Mouse (Mus musculus): ENCODE measurements around the gene Pex7. TPM values are rescaled to one million over a fixed set of nuclear protein-coding genes. Genes with fewer than 3 reads are reported as not detected.
"Not testable (repeated sequence)": the region's sequence is repeated elsewhere in the genome, so short reads cannot be mapped to it uniquely, and the experiment has no call there.

Gene Pex7
- polyA plus RNA-seq, 1 experiment from 2014 or later, result 33.1 TPM

DNA sequence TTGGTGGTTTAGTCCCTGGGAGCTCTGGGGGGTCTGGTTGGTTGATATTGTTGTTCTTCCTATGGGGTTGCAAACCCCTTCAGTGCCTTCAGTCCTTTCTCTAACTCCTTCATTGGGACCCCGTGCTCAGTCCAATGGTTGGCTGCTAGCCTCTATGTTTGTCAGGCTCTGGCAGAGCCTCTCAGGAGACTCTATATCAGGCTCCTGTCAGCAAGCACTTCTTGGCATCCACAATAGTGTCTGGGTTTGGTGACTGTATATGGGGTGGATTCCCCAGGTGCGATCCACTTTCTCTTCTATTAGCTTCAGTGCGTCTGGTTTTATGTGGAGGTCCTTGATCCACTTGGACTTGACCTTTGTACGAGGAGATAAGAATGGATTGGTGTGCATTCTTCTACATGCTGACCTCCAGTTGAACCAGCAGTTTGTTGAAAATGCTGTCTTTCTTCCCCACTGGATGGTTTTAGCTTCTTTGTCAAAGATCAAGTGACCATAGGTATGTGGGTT is 19.0 kb upstream of the Pex7 start:
- H3K27me3 ChIP-seq (ENCODE audit: low read depth, poor library complexity, severe bottlenecking), result peaks cover 12% of the 10 kb centered on the region; the same call in 1 of the 2 replicates
- not testable (repeated sequence) for H3K27ac ChIP-seq (replicated peaks); H3K36me3 ChIP-seq; DNase-seq (ENCODE audit: low spot score); H3K4me1 ChIP-seq; H3K4me3 ChIP-seq; H3K9me3 ChIP-seq (replicated peaks)
- 94% methylated on average over 4 of the region's 4 CpGs for WGBS

DNA sequence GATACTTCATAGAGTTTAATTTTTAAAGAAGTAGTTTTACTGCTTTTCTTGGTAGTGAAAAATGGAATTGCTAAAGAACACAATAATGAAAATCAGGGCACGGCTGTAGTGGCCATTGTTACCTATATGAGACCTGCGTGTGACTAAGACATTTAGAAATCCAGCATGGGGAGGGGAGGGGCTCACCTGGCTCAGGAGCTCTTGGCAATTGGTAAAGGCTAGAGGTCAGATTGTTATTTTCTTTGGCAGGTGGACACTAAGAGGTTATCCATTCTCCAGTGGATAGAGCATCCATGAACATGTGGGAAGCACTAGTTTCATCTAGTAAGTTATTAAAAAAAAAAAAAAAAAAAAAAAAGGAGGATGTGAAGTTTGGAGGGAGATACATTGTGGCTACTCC is 16.8 kb upstream of the Pex7 start:
- Histone ChIP-seq H3K36me3 (no peaks in the 10 kb centered on the region), H3K27ac (replicated peaks) (no peak overlapping the region), H3K9me3 (replicated peaks) (no peaks in the 10 kb centered on the region), H3K4me1 (no peaks in the 10 kb centered on the region), H3K27me3 (ENCODE audit: low read depth, poor library complexity, severe bottlenecking) (no peaks in the 10 kb centered on the region), H3K4me3 (no peak overlapping the region)
- WGBS, result 76% methylated on average over 2 of the region's 2 CpGs
- DNase-seq (ENCODE audit: low spot score), result no peak

DNA sequence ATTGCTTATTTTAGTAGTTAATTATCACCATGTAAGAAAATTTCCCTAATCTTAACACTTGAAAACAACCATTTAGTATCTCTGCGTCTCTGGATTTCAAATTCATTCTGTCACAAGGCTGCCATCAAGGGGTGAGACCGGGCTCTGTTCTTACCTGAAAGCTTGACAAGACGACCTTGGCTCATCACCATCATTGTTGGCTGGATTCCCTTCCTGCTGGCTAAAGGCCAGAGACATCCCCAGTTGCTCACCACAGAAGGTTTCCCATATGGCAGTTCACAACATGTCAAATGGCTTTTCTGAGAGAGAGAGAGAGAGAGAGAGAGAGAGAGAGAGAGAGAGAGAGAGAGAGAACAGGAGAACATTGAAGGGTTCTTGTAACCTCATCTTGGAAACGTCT is 14.9 kb upstream of the Pex7 start:
- Histone ChIP-seq H3K4me3 (no peak overlapping the region), H3K9me3 (replicated peaks) (no peaks in the 10 kb centered on the region), H3K4me1 (no peaks in the 10 kb centered on the region), H3K27ac (replicated peaks) (no peak overlapping the region), H3K27me3 (ENCODE audit: low read depth, poor library complexity, severe bottlenecking) (no peaks in the 10 kb centered on the region), H3K36me3 (no peaks in the 10 kb centered on the region)
- DNase-seq (ENCODE audit: low spot score), result no peak
- WGBS, result 65% methylated on average over 4 of the region's 4 CpGs

DNA sequence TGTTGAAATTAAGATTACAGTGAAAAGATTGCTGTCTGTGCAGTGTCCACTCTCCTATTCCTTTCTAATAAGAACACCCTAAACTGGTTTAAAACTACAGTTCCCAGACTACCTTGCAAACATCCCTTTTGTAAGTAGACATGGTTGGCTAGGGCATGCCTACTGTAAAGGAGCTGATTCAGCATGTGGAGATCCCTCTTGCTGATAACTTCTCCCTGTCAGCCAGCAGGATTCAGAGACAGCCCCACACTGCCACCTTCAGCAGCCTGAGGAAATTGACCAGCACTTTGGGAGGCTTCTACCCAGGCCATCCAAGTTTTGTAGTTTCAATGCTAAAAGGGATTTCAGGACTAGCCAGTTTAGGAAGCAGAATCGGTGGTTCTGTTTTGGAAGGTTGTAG is 7.8 kb upstream of the Pex7 start:
- H3K27ac ChIP-seq (replicated peaks), result no peak overlapping the region
- DNase-seq (ENCODE audit: low spot score), result no peak
- WGBS, result 52% methylated on average over 1 of the region's 1 CpGs
- H3K4me1 ChIP-seq, result no peaks in the 10 kb centered on the region
- no peaks in the 10 kb centered on the region for H3K9me3 ChIP-seq (replicated peaks)
- no peaks in the 10 kb centered on the region for H3K36me3 ChIP-seq
- H3K4me3 ChIP-seq, result no peak overlapping the region
- H3K27me3 ChIP-seq (ENCODE audit: low read depth, poor library complexity, severe bottlenecking), result no peaks in the 10 kb centered on the region

DNA sequence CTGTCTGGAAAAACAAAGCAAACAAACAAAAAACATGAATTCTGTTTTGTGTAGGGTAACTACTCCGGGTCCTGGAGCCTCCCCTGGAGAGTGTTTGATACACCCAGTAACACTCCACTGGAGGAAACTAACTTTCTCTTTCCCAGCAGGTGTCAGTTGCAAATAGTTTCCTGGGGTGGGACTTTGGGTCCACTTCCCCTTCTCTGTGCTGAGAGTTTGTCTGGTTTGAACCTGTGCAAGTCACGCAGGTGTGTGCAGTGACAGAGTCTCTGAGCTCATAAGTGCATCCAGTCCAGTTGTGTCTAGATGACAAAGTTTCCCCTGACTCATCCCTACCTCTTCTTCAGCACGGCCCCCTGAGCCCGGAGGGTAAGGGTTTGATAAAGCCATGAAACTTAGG is 6.3 kb upstream of the Pex7 start:
- Histone ChIP-seq H3K27me3 (ENCODE audit: low read depth, poor library complexity, severe bottlenecking) (0 out of 2 replicates have a peak, but pooled peaks cover 4% of the 10 kb centered on the region), H3K27ac (replicated peaks) (no peak overlapping the region), H3K4me1 (no peaks in the 10 kb centered on the region), H3K9me3 (replicated peaks) (no peaks in the 10 kb centered on the region), H3K4me3 (no peak overlapping the region), H3K36me3 (no peaks in the 10 kb centered on the region)
- WGBS, result 85% methylated on average over 4 of the region's 4 CpGs
- no peak for DNase-seq (ENCODE audit: low spot score)

DNA sequence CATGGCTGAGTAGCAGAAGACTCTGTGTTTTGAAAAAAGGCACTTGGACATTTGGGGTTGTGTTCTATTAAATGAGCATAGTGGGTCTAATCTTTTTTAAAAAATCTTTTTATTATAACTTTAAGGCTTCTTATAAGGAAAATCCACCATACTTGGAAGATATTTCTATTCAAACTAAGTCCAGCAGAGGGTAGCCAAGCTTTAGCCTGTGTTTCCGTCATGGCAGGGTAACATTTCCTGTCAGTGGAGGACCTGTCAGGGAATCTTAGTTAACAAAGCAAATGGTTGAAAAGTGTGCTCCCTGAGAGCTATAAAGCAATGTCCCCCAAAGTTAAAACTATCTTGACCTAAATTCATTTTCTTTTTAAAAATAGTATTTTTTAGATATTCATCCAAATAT is 4.1 kb upstream of the Pex7 start:
- Histone ChIP-seq H3K27ac (replicated peaks) (no peak overlapping the region), H3K36me3 (no peaks in the 10 kb centered on the region), H3K27me3 (ENCODE audit: low read depth, poor library complexity, severe bottlenecking) (0 out of 2 replicates have a peak, but pooled peaks cover 4% of the 10 kb centered on the region), H3K4me3 (no peak overlapping the region), H3K9me3 (replicated peaks) (no peaks in the 10 kb centered on the region), H3K4me1 (no peaks in the 10 kb centered on the region)
- WGBS, result 50% methylated on average over 1 of the region's 1 CpGs
- DNase-seq (ENCODE audit: low spot score), result no peak

DNA sequence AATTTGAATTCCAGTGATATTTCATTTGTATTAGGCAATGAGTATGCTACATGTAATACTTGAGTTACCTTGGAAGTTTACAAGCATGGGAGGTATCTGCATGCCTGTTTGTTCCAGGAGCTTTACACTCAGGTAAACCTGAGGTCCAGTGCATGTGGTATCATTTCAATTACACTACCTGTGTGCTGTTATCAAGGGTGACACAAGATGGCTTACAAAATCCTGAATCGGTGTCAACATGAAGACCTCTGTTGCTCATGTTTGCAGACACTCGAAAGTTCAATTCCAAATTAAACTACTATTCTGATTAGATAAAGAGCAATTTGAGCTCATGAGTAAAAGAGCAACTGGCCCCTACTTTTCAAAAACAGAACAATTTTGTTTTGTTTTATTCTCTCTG is 3.0 kb upstream of the Pex7 start:
- Histone ChIP-seq H3K9me3 (replicated peaks) (no peaks in the 10 kb centered on the region), H3K4me3 (no peak overlapping the region), H3K36me3 (no peaks in the 10 kb centered on the region), H3K4me1 (0 out of 2 replicates have a peak, but pooled peaks cover 2% of the 10 kb centered on the region), H3K27me3 (ENCODE audit: low read depth, poor library complexity, severe bottlenecking) (0 out of 2 replicates have a peak, but pooled peaks cover 4% of the 10 kb centered on the region), H3K27ac (replicated peaks) (no peak overlapping the region)
- 85% methylated on average over 2 of the region's 2 CpGs for whole genome bisulfite sequencing
- DNase-seq (ENCODE audit: low spot score), result no peak

DNA sequence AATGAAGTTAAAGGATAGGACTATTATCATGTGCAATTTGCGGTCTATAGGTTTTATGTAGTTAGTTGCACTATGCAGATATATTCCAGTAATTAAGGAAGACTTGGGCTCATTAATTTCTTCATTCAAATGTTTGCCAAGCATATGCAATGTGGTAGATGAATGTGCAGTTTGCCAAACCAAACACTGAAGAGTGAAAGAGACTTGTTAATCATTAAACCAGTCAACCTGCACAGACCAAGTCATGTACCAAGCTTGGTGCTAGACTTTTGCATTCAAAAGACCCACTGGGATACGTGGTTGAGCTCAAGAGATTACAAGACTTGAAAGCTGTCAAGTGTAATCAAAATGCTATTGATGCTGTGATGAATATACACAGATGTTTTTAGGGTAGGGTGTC is 587 bp upstream of the Pex7 start:
- H3K4me1 ChIP-seq, result 0 out of 2 replicates have a peak, but pooled peaks cover 2% of the 10 kb centered on the region
- no peak overlapping the region for H3K27ac ChIP-seq (replicated peaks)
- peaks cover 8% of the 10 kb centered on the region; the same call in 1 of the 2 replicates for H3K36me3 ChIP-seq
- H3K9me3 ChIP-seq (replicated peaks), result no peaks in the 10 kb centered on the region
- 79% methylated on average over 2 of the region's 2 CpGs for WGBS
- 0 out of 2 replicates have a peak overlapping the region, but pooled peaks have one; percentile 82 for H3K4me3 ChIP-seq
- DNase-seq (ENCODE audit: low spot score), result no peak
- H3K27me3 ChIP-seq (ENCODE audit: low read depth, poor library complexity, severe bottlenecking), result 0 out of 2 replicates have a peak, but pooled peaks cover 4% of the 10 kb centered on the region

DNA sequence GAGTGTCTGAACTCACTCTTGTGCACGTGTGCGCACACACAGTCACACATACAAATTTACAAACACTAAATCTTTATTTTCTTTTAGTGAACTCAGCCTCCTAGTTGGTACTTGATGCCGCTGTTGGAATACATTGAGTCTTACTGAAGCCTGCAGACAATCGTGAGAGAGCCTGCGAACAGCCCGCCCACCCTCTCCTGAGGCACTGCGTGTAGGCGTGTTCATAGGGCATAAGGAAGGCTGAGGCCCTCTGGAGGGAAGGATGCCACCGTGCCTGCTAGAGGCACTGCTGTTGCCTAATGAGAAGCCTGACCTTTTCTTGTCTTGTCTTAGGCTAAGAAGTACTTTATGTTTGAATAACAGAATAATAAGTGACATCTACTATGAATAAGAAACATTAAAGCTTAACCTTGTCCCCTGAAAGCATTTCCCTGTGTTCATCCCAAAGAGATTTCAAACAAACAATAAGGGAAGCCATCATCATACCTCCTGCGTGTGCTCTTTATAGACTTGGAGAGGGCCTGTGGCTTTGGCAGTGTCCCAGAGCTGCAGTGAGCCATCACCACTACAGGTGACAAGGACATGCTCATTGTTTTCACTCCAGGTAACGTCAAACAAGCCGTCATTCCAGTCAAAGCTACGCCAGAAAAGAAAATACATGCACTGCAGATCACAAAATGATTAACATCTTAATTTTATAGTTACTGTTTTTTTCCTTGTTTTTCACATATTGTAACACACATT is 3.2 kb downstream of the Pex7 start:
- H3K27ac ChIP-seq (replicated peaks), result no peak overlapping the region
- no peaks in the 10 kb centered on the region for H3K9me3 ChIP-seq (replicated peaks)
- 89% methylated on average over 13 of the region's 13 CpGs for WGBS
- no peak for DNase-seq (ENCODE audit: low spot score)
- H3K4me1 ChIP-seq, result 0 out of 2 replicates have a peak, but pooled peaks cover 2% of the 10 kb centered on the region
- peaks cover 15% of the 10 kb centered on the region for H3K36me3 ChIP-seq
- H3K4me3 ChIP-seq, result no peak overlapping the region
- no peaks in the 10 kb centered on the region for H3K27me3 ChIP-seq (ENCODE audit: low read depth, poor library complexity, severe bottlenecking)

DNA sequence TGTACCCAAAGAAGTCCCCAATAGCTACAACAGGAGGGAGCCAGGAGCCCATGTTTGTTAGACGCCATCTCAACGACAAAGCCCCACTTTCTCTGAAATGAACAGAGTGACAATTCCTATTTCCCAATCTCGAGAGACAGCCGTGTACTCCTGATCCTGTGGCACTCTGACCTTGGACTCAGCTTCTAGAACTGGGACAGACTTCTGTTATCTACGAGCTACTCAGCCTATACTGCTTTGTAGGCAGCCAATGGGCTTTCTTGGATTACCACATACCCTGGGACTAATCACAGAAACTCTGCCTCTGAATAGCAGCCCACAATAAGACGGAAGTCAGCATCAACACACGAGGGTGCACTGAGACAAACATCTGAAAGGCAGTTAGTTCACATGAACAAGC is 5.5 kb downstream of the Pex7 start:
- H3K27me3 ChIP-seq (ENCODE audit: low read depth, poor library complexity, severe bottlenecking), result no peaks in the 10 kb centered on the region
- H3K36me3 ChIP-seq, result peaks cover 18% of the 10 kb centered on the region
- no peak overlapping the region for H3K27ac ChIP-seq (replicated peaks)
- DNase-seq (ENCODE audit: low spot score), result no peak
- no peak overlapping the region for H3K4me3 ChIP-seq
- no peaks in the 10 kb centered on the region for H3K9me3 ChIP-seq (replicated peaks)
- WGBS, result 85% methylated on average over 7 of the region's 7 CpGs
- 0 out of 2 replicates have a peak, but pooled peaks cover 2% of the 10 kb centered on the region for H3K4me1 ChIP-seq

DNA sequence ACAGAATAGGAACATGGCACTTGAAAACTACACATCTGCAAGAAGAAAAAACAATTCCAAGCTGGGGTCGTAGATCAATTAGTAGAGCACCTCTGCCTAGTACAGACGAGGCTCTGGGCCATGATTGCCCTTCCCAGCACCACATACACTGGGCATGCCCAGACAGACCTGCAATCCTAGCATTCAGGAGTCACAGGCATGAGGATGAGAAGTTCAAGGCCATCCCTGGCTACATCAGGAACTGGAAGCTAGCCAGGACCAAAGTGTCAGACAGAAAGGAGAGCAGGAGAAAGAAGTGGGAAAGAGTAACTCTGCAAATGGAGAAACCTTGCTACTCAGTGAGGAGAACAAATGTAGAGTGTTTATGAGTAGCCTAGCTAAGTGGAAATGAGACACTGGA is 7.3 kb downstream of the Pex7 start:
- Histone ChIP-seq H3K36me3 (peaks cover 18% of the 10 kb centered on the region), H3K27me3 (ENCODE audit: low read depth, poor library complexity, severe bottlenecking) (no peaks in the 10 kb centered on the region), H3K9me3 (replicated peaks) (no peaks in the 10 kb centered on the region), H3K4me1 (no peaks in the 10 kb centered on the region), H3K4me3 (no peak overlapping the region), H3K27ac (replicated peaks) (no peak overlapping the region)
- no peak for DNase-seq (ENCODE audit: low spot score)
- WGBS, result 82% methylated on average over 2 of the region's 2 CpGs

DNA sequence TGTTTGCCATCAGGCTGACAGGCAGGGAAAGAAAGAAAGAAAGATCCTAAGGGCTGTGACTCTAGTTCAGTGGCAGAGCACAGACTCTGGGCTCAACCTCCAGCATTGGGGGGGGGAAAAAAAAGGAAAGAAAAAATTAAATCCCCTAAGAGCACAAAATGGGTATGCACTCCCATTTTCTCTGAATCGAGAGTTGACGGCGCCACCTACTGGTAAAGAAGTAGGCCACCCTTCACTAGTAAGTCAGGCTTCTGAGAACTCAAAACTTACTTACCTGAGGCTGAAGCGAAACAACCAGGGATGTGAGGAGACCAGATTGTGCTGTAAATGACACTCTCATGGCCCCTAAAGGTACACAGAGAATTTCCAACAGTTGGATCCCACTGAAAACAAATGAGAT is 13.5 kb downstream of the Pex7 start:
- Histone ChIP-seq H3K9me3 (replicated peaks) (no peaks in the 10 kb centered on the region), H3K27ac (replicated peaks) (no peak overlapping the region), H3K27me3 (ENCODE audit: low read depth, poor library complexity, severe bottlenecking) (no peaks in the 10 kb centered on the region), H3K4me3 (no peak overlapping the region), H3K36me3 (peaks cover 8% of the 10 kb centered on the region), H3K4me1 (peaks cover 4% of the 10 kb centered on the region; the same call in 1 of the 2 replicates)
- peak; percentile 18 for DNase-seq (ENCODE audit: low spot score)
- 27% methylated on average over 4 of the region's 4 CpGs for WGBS

DNA sequence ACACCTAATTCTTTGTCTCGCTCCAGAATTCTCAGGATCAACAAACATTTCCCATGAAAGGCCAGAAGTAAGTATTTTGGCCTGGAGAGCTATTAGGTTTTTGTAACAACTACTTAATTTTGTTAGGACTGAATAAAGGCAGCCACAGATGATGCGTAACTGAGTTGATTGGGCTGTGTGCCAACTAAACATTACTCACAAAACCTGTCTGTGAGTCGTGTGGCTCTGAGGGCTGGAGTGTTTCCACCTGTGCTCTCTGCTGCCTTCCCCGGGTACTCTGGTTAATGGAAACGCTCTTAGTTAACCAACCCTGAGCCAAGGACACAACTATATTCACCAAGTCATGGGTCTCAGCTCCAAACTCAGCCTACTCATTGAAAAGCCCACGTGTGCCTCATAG is 14.3 kb downstream of the Pex7 start:
- Histone ChIP-seq H3K9me3 (replicated peaks) (no peaks in the 10 kb centered on the region), H3K36me3 (peaks cover 13% of the 10 kb centered on the region), H3K4me1 (peaks cover 4% of the 10 kb centered on the region; the same call in 1 of the 2 replicates), H3K27ac (replicated peaks) (no peak overlapping the region), H3K4me3 (no peak overlapping the region), H3K27me3 (ENCODE audit: low read depth, poor library complexity, severe bottlenecking) (no peaks in the 10 kb centered on the region)
- WGBS, result 88% methylated on average over 6 of the region's 6 CpGs
- DNase-seq (ENCODE audit: low spot score), result no peak

Data from midbrain, embryonic 10.5 days (tissue).